Comparison of ENCODE assay signal across 29 mouse cellular contexts in genomic region chr10:88295091-88295490, GRCm38 (mm10).
A peak's percentile ranks its signal among the peaks of the same experiment; 100 is the strongest.
DNase-seq lines count a peak whose midpoint lies in the region; ATAC-seq and TF ChIP-seq lines count a peak whose summit lies in the region.
"Had no signal": no experiment of that assay in that cellular context is flagged by ENCODE, and none has a peak within 500 bp of the region (broad histone marks: within the 10 kb centered on the region; RNA-seq: fewer than 3 reads in every experiment).

No protein-coding gene starts in this region.

- H3K4me3 ChIP-seq in heart, embryonic 12.5 days: no peak overlapping the region
- H3K4me3 ChIP-seq in midbrain, postnatal 0 days (ENCODE audit: low read depth, low read length): no peak overlapping the region
- H3K4me3 ChIP-seq: embryonic facial prominence, embryonic 13.5 days; forebrain, embryonic 10.5 days; hindbrain, embryonic 12.5 days; intestine, embryonic 15.5 days; midbrain, embryonic 13.5 days had no signal

- no peaks in the 10 kb centered on the region for H3K27me3 ChIP-seq in heart, embryonic 12.5 days (replicated peaks)
- no peaks in the 10 kb centered on the region for H3K27me3 ChIP-seq in midbrain, postnatal 0 days (ENCODE audit: insufficient read depth, low read length)
- H3K27me3 ChIP-seq: embryonic facial prominence, embryonic 13.5 days; hindbrain, embryonic 12.5 days; intestine, embryonic 15.5 days; midbrain, embryonic 13.5 days had no signal

- intact Hi-C loops in heart, postnatal 10 days (cut with DNase I): no loop called here

- no peaks in the 10 kb centered on the region for H3K4me1 ChIP-seq in heart, embryonic 12.5 days (replicated peaks)
- no peaks in the 10 kb centered on the region for H3K4me1 ChIP-seq in midbrain, postnatal 0 days (ENCODE audit: insufficient read depth, low read length)
- H3K4me1 ChIP-seq: forebrain, embryonic 10.5 days; hindbrain, embryonic 12.5 days; intestine, embryonic 15.5 days; midbrain, embryonic 13.5 days had no signal

- no peak overlapping the region for H3K27ac ChIP-seq in heart, embryonic 12.5 days (ENCODE audit: poor library complexity, severe bottlenecking)
- H3K27ac ChIP-seq in midbrain, postnatal 0 days (ENCODE audit: low read depth, low read length): no peak overlapping the region
- H3K27ac ChIP-seq: embryonic facial prominence, embryonic 13.5 days; forebrain, embryonic 10.5 days; hindbrain, embryonic 12.5 days; hindbrain, postnatal 0 days; intestine, embryonic 15.5 days; liver, embryonic 14.5 days; macrophage; midbrain, embryonic 13.5 days; stomach, postnatal 0 days had no signal

- no peak overlapping the region for H3K4me2 ChIP-seq in heart, embryonic 12.5 days
- no peak overlapping the region for H3K4me2 ChIP-seq in midbrain, postnatal 0 days (ENCODE audit: low read depth, low read length, poor library complexity, severe bottlenecking)
- H3K4me2 ChIP-seq: embryonic facial prominence, embryonic 13.5 days; hindbrain, embryonic 12.5 days; intestine, embryonic 15.5 days; midbrain, embryonic 13.5 days had no signal

- TF ChIP-seq CTCF in midbrain, postnatal 0 days (IDR thresholded peaks at IDR 0.05): no peak

- no peak for ATAC-seq in heart, embryonic 12.5 days (ENCODE audit: insufficient number of reproducible peaks, low FRiP score)
- no peak for ATAC-seq in midbrain, postnatal 0 days (ENCODE audit: low FRiP score)
- ATAC-seq: hindbrain, postnatal 0 days; intestine, embryonic 15.5 days; midbrain, embryonic 13.5 days had no signal

- no peak overlapping the region for H3K9ac ChIP-seq in heart, embryonic 12.5 days
- no peak overlapping the region for H3K9ac ChIP-seq in midbrain, postnatal 0 days (replicated peaks; ENCODE audit: low read length, poor library complexity, severe bottlenecking)
- H3K9ac ChIP-seq: embryonic facial prominence, embryonic 13.5 days; hindbrain, embryonic 12.5 days; intestine, embryonic 15.5 days; liver, embryonic 14.5 days; midbrain, embryonic 13.5 days had no signal

- WGBS in heart, embryonic 12.5 days: 85% methylated on average over 6 of the region's 6 CpGs
- WGBS in midbrain, postnatal 0 days: 85% methylated on average over 6 of the region's 6 CpGs

- peaks cover 4% of the 10 kb centered on the region for H3K9me3 ChIP-seq in heart, embryonic 12.5 days (replicated peaks)
- H3K9me3 ChIP-seq in midbrain, postnatal 0 days (ENCODE audit: low read length): no peaks in the 10 kb centered on the region
- H3K9me3 ChIP-seq: hindbrain, embryonic 12.5 days; intestine, embryonic 15.5 days had no signal

- DNase-seq in heart, adult 18-20 months: peak; percentile 47 to 62
- DNase-seq in gastrocnemius, adult 18-20 months (ENCODE audit: low spot score): peak; percentile 68
- peak; percentile 39 for DNase-seq in gastrocnemius, postnatal 10 days
- DNase-seq in heart, postnatal 10 days: peak; percentile 26 to 31
- no peak for DNase-seq in B cell, adult 2 months
- no peak for DNase-seq in midbrain, postnatal 0 days (ENCODE audit: low spot score)
- DNase-seq: cerebellum, adult 11 months; cerebellum, adult 9-10 months; cerebellum, postnatal 36 days; kidney, adult 2 months; kidney, postnatal 4 days; layer of hippocampus, postnatal 36 days; left cerebral cortex, postnatal 4 days; liver; lung, adult 2 months; lung, postnatal 10 days; right cerebral cortex, adult 18-20 months; thymus, adult 18-20 months; thymus, postnatal 36 days had no signal

- no peaks in the 10 kb centered on the region for H3K36me3 ChIP-seq in heart, embryonic 12.5 days
- no peaks in the 10 kb centered on the region for H3K36me3 ChIP-seq in midbrain, postnatal 0 days (ENCODE audit: insufficient read depth, low read length)
- H3K36me3 ChIP-seq: embryonic facial prominence, embryonic 13.5 days; forebrain, embryonic 10.5 days; hindbrain, embryonic 12.5 days; intestine, embryonic 15.5 days; midbrain, embryonic 13.5 days had no signal

Comparison
In these comparisons a context has a peak if more than half of its experiments do, and no peak if none do; other contexts are left out.
1. DNase-seq: peak in heart, adult 18-20 months (2 of 2), gastrocnemius, adult 18-20 months (single experiment), gastrocnemius, postnatal 10 days (single experiment) and heart, postnatal 10 days (2 of 2); none in B cell, adult 2 months (0 of 2) and midbrain, postnatal 0 days (single experiment).